Mouse (Mus musculus) T-cell, adult 2 months (primary cell): ENCODE data around the gene Syp.

Experiments
- DNase-seq: peaks from one replicate; pipeline ENCODE4 v3.0.0; 2022; ENCODE audit warnings: low spot score

Syp gene

DNA sequence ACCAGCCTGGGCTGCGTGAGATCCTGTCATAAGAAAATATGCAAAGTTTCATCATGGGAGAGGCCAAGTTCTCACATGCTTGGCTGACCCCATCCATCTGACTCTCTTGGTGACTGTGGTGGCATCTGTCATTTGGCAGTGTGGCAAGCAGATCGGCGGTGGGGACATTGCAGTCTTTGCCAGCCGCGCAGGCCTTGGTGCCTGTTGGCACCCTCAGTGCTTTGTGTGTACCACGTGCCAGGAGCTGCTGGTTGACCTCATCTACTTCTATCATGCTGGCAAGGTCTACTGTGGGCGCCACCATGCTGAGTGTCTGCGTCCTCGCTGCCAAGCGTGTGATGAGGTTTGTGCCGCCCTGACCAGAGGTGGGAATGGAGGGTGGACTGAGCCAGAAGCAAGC lies 26.5 kb downstream of the Syp start:
- no peak for DNase-seq

DNA sequence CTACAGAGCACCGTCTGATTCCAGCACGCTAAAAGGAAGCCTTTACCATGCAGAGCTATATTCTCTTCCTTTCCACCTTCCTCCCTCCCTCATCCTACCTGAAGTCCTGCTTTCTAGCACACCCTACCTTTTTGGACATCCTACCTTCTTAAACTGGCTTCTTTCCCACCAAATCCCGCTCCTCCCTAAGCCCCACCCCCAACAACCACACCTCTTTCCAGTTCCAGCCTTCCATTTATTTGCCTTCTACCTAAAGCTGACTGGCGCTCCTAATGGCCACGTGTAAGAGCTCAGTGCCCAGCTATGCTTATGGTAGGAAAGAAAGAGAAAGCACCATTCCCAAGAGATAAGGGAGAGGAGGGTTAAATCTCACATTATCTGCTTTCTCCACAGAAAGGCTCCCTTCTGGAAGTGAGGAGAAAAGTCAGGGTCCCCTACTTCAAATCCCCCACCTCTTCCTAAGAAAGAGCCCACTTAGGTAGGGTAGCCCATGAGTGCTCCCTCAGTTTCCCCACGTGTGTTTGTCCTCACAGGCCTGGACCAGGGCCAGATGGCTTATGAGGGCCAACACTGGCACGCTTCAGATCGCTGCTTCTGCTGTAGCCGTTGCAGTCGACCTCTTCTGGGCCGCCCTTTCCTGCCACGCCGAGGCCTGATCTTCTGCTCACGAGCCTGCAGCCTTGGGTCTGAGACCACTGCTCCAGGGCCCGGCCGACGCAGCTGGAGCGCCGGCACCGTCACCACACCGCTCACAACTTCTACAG lies 27.6 kb downstream of the Syp start:
- DNase-seq, result no peak

DNA sequence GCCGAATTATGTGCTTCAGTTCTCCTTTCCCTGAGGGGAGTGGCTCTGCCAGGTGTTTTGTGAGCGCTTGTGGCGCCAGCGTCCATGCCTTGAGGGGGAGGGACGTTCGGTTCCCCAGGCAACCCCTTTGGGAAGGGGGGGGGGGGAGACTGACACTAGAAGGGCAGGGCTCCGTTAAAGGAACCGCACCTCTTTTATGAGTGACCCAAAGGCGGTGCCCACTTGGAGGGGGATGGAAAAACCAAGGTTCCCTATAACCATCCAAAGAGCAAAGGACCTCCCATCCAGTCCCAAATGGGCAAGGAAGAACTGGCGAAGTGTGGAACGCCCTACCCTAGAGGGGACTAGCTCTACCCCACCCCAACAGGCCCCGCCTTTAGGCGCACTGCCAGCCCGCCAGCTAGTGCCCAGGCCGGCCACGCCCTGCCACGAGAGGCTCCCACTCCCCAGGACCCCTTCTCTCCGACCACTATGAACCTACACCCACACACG lies 32.2 kb downstream of the Syp start:
- peak; percentile 22 for DNase-seq

- peak; percentile 13 for DNase-seq
Measured at GRCm38 (mm10) chrX:7670921-7671623, 32.8 kb downstream of the Syp start, which contains the start of gene Plp2. Plp2 (minus strand) TSS chrX:7671390.

DNA sequence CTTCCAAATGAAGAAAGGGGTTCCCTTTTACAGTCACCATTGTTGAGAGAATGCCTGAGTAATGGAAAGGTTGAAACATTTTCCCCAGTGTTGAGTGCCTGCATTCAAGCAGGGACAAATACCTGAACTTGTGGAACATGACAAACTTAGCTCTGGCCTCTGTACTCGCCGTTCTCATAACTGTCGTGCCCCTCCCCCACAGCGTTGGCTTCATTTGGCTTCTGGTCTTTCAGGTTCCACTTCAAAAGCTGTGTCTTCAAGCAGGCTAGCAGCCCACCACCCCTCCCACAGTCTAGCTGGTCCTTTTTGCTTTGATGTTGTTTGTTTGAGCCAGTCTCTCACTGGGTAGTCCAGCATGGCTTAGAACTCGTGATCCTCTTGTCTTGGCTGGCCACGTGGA lies 34.5 kb downstream of the Syp start:
- no peak for DNase-seq

- no peak for DNase-seq
Measured at GRCm38 (mm10) chrX:7673578-7674281, 35.5 kb downstream of the Syp start.

DNA sequence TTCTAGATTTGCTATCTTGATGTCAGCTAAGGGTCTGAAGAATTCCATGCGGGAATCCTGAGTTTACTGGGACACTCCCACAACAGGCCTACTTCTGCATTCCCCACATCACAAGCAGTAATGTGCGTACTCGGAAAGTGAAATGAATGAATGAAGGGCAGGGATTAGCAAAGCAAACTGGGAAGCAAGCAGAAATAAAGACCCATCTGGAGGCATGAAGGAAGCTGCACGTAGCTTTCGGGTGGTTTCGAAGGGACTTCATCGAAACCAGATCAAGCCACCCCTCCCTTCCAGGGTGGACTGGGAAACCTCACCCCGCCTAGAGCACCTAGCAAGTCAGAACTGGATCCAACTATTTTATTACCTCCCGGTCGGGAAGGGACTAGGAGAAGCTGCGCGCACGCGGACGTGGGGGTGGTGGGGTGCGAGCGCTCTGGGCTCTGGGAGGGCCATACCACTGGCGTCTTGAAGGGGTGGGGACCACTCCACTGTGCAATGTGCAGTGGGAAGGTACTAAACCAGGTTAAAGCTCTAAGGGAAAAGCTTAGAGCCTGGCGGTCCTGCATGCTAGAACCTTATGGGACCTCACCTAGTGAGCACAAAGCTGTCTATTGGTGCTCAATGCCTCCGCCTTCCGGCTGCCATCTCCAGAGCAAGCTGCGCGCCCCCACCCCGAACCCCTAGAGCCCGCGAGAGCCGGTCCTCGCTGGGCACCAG lies 36.2 kb downstream of the Syp start:
- DNase-seq, result peak; percentile 8

DNA sequence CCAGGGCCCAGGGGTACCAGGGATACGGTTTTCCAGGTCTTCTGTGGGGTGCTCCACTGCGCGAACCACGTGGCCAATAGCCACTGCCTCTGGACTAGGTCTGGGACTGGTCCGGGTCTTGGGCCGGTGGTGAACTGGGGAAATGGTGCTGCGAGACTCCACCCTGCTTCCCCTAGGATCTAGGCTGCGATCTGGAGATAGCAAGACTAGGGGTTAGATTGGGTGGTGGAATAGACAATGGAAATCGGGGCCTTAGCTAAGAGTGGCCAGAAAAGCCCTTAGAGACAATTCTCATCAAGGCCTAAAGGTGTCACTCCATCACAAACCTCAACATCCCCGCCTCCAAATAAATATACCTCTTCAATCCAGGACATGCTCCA lies 36.7 kb downstream of the Syp start:
- DNase-seq, result no peak

DNA sequence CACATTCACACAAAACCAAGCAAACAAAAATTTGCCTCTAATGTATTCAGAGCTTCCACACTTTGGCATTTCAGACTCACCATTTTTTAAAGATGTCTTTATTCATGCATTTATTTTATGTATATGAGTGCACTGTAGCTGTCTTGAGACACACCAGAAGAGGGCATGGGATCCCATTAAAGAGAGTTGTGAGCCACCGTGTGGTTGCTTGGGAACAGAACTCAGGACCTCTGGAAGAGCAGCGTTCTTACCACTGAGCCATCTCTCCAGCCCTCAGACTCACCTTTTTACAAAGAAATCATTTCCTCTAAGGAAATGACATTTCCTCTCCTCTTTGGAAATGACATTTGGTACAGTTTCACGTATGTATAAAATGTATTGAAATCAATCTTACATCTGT lies 40.7 kb downstream of the Syp start:
- no peak for DNase-seq

DNA sequence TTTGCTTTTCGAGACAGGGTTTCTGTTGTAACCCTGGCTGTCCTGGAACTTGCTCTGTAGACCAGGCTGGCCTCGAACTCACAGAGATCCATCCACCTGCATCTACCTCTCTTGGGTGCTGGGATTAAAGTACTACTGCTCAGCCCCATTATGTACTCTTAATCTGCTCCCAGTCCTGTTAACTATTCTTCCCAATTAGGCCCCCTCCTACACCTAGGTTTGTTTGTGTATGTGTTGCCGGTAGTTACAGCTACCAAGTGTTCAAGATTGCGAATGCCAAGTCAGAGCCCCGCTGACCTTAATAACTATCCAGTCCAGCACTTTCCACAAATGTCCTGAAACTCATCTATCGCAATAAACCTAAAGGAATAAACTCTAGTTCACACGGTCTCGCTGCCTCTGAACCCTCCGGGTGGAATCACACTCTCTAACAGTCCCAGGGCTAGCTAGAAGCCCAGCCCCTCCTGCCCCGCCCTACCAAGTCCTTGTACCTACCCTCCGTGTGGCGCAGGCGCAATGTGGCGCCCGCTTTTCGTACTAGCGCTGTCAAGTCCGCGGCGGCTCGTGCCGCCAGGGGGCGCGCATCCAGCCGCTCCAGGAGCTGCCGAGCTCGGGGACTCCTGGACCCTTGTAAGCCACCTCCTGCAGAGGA lies 41.3 kb downstream of the Syp start:
- DNase-seq, result peak; percentile 91

GRCm38 (mm10) chrX:7680057-7680412 lies 41.8 kb downstream of the Syp start:
- DNase-seq, result no peak

DNA sequence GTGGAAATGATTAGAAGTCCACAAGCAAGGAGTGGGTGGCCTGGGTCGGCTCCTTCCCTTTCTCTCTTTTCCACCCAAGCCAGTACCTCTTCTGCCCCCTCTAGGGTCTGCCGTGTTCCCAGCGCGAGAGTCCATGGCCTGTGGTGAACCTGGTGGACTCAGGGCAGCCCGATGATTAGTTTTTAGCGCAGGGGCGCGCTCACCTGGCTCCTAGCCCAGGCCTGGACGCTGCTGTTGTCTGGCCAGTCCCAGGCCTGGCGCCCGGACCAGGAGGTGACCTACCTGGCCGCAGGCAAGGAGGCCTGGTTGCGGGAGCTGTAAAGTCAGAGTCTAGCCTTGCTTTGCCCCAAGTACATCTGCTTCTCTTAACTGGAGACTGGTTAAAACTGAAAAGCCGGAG lies 42.6 kb downstream of the Syp start, which contains the start of gene Magix:
Gene Magix, minus strand, starts transcription at position 388 of the 400 bp plus-strand sequence.
- no peak for DNase-seq

DNA sequence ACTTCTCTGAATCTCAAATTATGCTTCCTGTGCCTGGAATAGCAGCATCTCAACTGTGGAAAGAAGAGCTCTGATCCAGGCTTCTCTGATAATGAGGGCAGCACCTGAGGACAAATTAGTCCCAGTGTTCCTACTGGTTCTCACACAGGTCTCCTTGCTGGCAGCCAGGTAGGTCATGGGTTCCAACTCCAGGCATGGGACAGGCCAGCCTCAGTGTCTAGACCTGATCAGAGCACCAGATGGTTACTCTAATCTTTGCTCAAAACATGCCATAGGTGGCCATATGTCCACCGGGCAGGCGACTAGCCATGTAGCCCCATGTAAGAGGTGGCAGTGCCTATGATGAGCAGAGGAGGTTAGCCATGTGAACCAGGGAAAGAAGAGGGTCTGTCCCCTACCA lies 50.0 kb downstream of the Syp start:
- no peak for DNase-seq

DNA sequence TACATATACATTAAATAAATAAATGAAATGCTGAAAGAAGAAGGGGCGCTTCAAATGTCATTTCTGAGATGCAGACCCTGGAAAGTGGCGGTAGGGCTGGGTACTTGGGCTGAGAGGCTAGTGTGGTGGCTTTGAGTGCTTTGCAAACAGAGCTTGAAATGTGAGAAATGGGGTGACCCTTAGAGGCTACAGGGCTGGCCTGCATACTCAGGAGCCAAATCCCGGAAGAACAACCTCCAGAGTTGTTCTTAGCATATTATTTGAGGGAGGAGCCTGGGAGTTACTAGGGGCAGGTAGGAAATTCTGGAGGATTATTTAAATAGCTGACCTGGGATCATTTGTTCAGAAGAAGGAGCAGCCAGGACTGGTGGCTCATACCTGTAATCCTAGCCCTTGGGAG lies 52.2 kb downstream of the Syp start:
- DNase-seq, result no peak

DNA sequence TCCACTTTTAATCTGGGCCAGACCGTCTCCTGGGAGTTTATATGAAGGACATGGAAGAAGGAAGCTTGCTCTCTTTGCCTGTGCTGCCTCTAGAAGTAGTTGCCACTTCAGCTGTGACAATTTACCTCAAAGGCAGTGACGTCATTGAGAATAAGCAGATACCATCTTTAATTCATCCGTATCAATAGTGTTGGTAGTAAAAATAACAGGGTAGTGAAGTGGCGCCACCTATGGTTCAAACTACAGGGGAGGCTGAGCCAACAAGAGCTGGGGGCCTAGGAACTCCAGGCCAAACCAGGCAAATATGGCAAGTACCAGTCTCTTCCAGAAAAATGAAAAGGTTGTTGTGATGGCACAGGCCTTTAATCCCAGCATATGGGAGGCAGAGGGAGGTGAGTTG lies 54.6 kb downstream of the Syp start:
- peak; percentile 73 for DNase-seq

- no peak for DNase-seq
Measured at GRCm38 (mm10) chrX:7696520-7696919, 58.2 kb downstream of the Syp start.

DNA sequence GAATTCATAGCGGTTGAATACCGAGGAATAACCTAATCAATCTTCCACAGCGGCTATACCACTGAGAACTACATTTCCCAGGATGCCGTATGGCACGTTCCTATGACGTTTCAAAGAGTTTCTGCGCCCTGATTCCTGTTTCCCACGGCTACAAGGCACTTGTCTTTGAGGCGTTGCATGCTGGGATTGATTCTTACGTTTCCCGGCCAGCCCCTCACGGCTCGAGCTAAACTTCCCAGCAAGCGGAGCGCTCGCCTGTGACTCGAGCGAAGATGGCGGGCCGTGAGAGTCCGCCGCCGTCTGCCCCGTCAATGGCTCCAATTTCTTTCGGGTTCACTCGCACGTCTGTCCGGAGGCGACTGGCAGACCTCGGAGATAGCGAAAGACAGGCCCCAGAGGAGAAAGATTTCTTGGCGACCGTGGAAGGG lies 58.7 kb downstream of the Syp start, which contains the start of gene Gpkow:
Gene Gpkow, plus strand, starts transcription at position 178 of the 428 bp plus-strand sequence.
- peak; percentile 88 for DNase-seq
